Comparison of ENCODE assay signal across 18 mouse cellular contexts in the genomic region with DNA sequence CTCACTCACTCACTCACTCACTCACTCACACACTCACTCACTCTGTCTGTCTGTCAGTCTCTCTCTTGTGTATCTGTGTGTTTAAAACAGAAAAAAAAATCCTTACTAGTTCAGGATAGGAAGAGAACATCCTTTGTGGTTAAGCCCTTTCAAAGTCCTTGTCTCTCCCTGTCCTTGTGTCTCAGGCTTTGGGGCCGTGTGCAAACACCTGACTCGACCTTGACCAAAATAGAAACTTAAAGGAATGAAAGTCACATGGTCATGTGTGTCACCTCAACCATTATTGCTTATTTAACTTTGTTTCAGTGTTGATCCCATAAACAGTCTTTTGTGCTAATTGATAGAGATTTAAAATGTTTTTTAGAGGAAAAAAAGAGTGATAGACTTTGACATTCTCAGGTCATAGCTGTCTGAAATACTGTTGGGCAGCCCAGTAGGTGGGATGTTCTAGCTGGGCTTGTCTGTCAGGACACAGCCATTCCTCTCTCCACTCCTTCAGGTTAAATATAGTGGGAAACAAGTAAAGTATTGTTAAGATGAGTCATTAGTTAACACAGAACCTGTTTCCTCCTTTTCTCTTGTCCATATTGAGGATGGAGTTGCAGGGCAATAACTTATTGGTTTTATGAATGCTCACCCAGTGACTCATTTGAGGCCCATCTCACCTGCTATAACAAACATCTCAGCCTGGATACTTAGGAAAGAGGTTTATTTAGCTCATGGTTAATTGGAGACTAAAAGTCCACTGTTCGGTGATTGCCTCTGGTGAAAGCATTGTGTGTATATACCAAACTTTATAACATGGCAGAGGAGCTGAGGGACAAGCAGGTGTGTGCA. TPM values are rescaled to one million over a fixed set of nuclear protein-coding genes. Genes with fewer than 3 reads are reported as not detected.
DNase-seq lines count a peak whose midpoint lies in the region; ATAC-seq and TF ChIP-seq lines count a peak whose summit lies in the region.
"Had no signal": no experiment of that assay in that cellular context is flagged by ENCODE, and none has a peak within 500 bp of the region (broad histone marks: within the 10 kb centered on the region; RNA-seq: fewer than 3 reads in every experiment).

No protein-coding gene starts in this region.

- no peak for ATAC-seq in kidney, embryonic 16.5 days (ENCODE audit: low FRiP score, low TSS enrichment)
- no peak for ATAC-seq in heart, embryonic 14.5 days (ENCODE audit: insufficient number of reproducible peaks, insufficient read depth, low FRiP score, low read depth)
- peak; percentile 93 for ATAC-seq in intestine, postnatal 0 days
- no peak for ATAC-seq in megakaryocyte, adult 5-6 weeks (ENCODE audit: poor library complexity, severe bottlenecking)
- ATAC-seq: midbrain, embryonic 16.5 days had no signal

- H3K27me3 ChIP-seq in kidney, embryonic 16.5 days (ENCODE audit: insufficient read depth, low read length): no peaks in the 10 kb centered on the region
- H3K27me3 ChIP-seq in heart, embryonic 14.5 days (ENCODE audit: control insufficient read depth, insufficient read depth, low read length): no peaks in the 10 kb centered on the region
- no peaks in the 10 kb centered on the region for H3K27me3 ChIP-seq in intestine, postnatal 0 days (replicated peaks; ENCODE audit: control insufficient read depth, insufficient read depth, low read length)
- H3K27me3 ChIP-seq: neural tube, embryonic 13.5 days; stomach, embryonic 15.5 days had no signal

- WGBS in kidney, embryonic 16.5 days: 75% methylated on average over 3 of the region's 3 CpGs
- WGBS in heart, embryonic 14.5 days: 47% methylated on average over 3 of the region's 3 CpGs
- 43% methylated on average over 3 of the region's 3 CpGs for WGBS in intestine, postnatal 0 days

- H3K9me3 ChIP-seq in kidney, embryonic 16.5 days (ENCODE audit: low read length): no peaks in the 10 kb centered on the region
- H3K9me3 ChIP-seq in heart, embryonic 14.5 days (ENCODE audit: control insufficient read depth, low read length): no peaks in the 10 kb centered on the region
- no peaks in the 10 kb centered on the region for H3K9me3 ChIP-seq in intestine, postnatal 0 days (ENCODE audit: control insufficient read depth)
- H3K9me3 ChIP-seq: neural tube, embryonic 13.5 days; stomach, embryonic 15.5 days had no signal

- peak; percentile 10 for DNase-seq in adrenal gland, postnatal 36 days
- no peak for DNase-seq in adrenal gland, postnatal 4 days (ENCODE audit: low spot score in 2 of 2)
- DNase-seq in kidney, adult 9 months: peak; percentile 51
- DNase-seq in cerebellum, adult 9-11 months: no peak
- DNase-seq: B cell, adult 2 months; cerebellum, postnatal 10 days; gastrocnemius, postnatal 14 days; lung, adult 2 months; retina, postnatal 1 day had no signal

- peaks cover 3% of the 10 kb centered on the region; the same call in 1 of the 2 replicates for H3K4me1 ChIP-seq in kidney, embryonic 16.5 days (ENCODE audit: insufficient read depth, low read length)
- peaks cover 7 to 31% of the 10 kb centered on the region in 2 experiments; a peak in 3 of 4 replicates for H3K4me1 ChIP-seq in heart, embryonic 14.5 days (ENCODE audit: control insufficient read depth in 2 of 2, insufficient read depth in 2 of 2, low read length in 2 of 2)
- H3K4me1 ChIP-seq in intestine, postnatal 0 days (replicated peaks; ENCODE audit: control insufficient read depth, insufficient read depth, low read length): no peaks in the 10 kb centered on the region
- H3K4me1 ChIP-seq: stomach, embryonic 15.5 days had no signal

- H3K4me3 ChIP-seq in kidney, embryonic 16.5 days (ENCODE audit: low read length): no peak overlapping the region
- H3K4me3 ChIP-seq in heart, embryonic 14.5 days (ENCODE audit: control insufficient read depth in 1 of 2, insufficient read depth in 1 of 2, low read depth in 1 of 2, low read length in 2 of 2): no peak overlapping the region
- no peak overlapping the region for H3K4me3 ChIP-seq in intestine, postnatal 0 days (ENCODE audit: low read depth, low read length)
- H3K4me3 ChIP-seq: erythroblast, embryonic 14.5 days; neural tube, embryonic 13.5 days; stomach, embryonic 15.5 days had no signal

- TF ChIP-seq CTCF in intestine, postnatal 0 days (IDR thresholded peaks at IDR 0.05; ENCODE audit: low read depth): no peak

- H3K4me2 ChIP-seq in kidney, embryonic 16.5 days (replicated peaks; ENCODE audit: low read depth, low read length): no peak overlapping the region
- H3K4me2 ChIP-seq in heart, embryonic 14.5 days (ENCODE audit: low read length): no peak overlapping the region
- no peak overlapping the region for H3K4me2 ChIP-seq in intestine, postnatal 0 days (replicated peaks; ENCODE audit: low read depth)
- H3K4me2 ChIP-seq: neural tube, embryonic 13.5 days; stomach, embryonic 15.5 days had no signal

- no peak overlapping the region for H3K9ac ChIP-seq in kidney, embryonic 16.5 days (replicated peaks; ENCODE audit: low read length)
- no peak overlapping the region; the same call in 1 of the 2 replicates for H3K9ac ChIP-seq in heart, embryonic 14.5 days (ENCODE audit: low read length)
- no peak overlapping the region for H3K9ac ChIP-seq in intestine, postnatal 0 days (ENCODE audit: low read depth, low read length)
- H3K9ac ChIP-seq: neural tube, embryonic 13.5 days; stomach, embryonic 15.5 days had no signal

- no peak overlapping the region for H3K27ac ChIP-seq in kidney, embryonic 16.5 days (ENCODE audit: low read length)
- peak overlapping the region; percentile 32 to 57; a peak in 3 of 4 replicates for H3K27ac ChIP-seq in heart, embryonic 14.5 days (replicated peaks in 1 of 2; ENCODE audit: control insufficient read depth in 1 of 2, insufficient read depth in 1 of 2, low read depth in 2 of 2, low read length in 2 of 2)
- no peak overlapping the region for H3K27ac ChIP-seq in intestine, postnatal 0 days (ENCODE audit: low read depth, low read length)
- H3K27ac ChIP-seq: macrophage; neural tube, embryonic 13.5 days; stomach, embryonic 15.5 days had no signal

- H3K36me3 ChIP-seq in kidney, embryonic 16.5 days (ENCODE audit: insufficient read depth, low read length): peaks cover 12% of the 10 kb centered on the region
- peaks cover 30% of the 10 kb centered on the region for H3K36me3 ChIP-seq in heart, embryonic 14.5 days (ENCODE audit: control insufficient read depth, insufficient read depth, low read length)
- 0 out of 2 replicates have a peak, but pooled peaks cover 4% of the 10 kb centered on the region for H3K36me3 ChIP-seq in intestine, postnatal 0 days (ENCODE audit: control insufficient read depth, insufficient read depth)

RNA-seq across cellular contexts. Expression of a gene that starts 7.2 kb away (rescaled TPM):
- 100 to 1,000 TPM; 137 to 207 TPM for total RNA-seq in adrenal gland, postnatal 36 days (2021)
- total RNA-seq in adrenal gland, postnatal 4 days (2021): 100 to 1,000 TPM in 1 of 2 experiments, 10 to 100 TPM in 1; 79.8 to 111 TPM
- polyA plus RNA-seq in kidney, embryonic 16.5 days (2015; fragmentation: Nextera tagmentation; extraction: Ambion mirVana): 347 and 363 TPM in 2 replicates
- polyA plus RNA-seq in heart, embryonic 14.5 days (2014; fragmentation: Nextera tagmentation; extraction: Ambion mirVana): 317 and 327 TPM in 2 replicates
- 44.9 and 49.6 TPM in 2 replicates for polyA plus RNA-seq in intestine, postnatal 0 days (2015; fragmentation: Nextera tagmentation; extraction: Ambion mirVana)
- total RNA-seq in megakaryocyte, adult 5-6 weeks (2015): 43.5 and 48.2 TPM in 2 replicates
- 176 and 187 TPM in 2 replicates for total RNA-seq in megakaryocyte, adult 5-6 weeks (2017)

RNA-seq across cellular contexts. Expression of a gene that starts 37.8 kb away (rescaled TPM):
- 10 to 100 TPM; 53.3 to 57.5 TPM for total RNA-seq in adrenal gland, postnatal 36 days (2021)
- 10 to 100 TPM; 49.7 to 51.8 TPM for total RNA-seq in adrenal gland, postnatal 4 days (2021)
- 42.8 and 42.9 TPM in 2 replicates for polyA plus RNA-seq in kidney, embryonic 16.5 days (2015; fragmentation: Nextera tagmentation; extraction: Ambion mirVana)
- polyA plus RNA-seq in heart, embryonic 14.5 days (2014; fragmentation: Nextera tagmentation; extraction: Ambion mirVana): 31.6 and 32.5 TPM in 2 replicates
- polyA plus RNA-seq in intestine, postnatal 0 days (2015; fragmentation: Nextera tagmentation; extraction: Ambion mirVana): 13.5 and 15.4 TPM in 2 replicates
- total RNA-seq in megakaryocyte, adult 5-6 weeks (2015): 37.9 and 39.1 TPM in 2 replicates
- total RNA-seq in megakaryocyte, adult 5-6 weeks (2017): 11.5 and 14.6 TPM in 2 replicates

RNA-seq across cellular contexts. Expression of a gene that starts 54.0 kb away (rescaled TPM):
- total RNA-seq in adrenal gland, postnatal 36 days (2021): 10 to 100 TPM; 17.0 to 27.6 TPM
- total RNA-seq in adrenal gland, postnatal 4 days (2021): 10 to 100 TPM; 19.0 to 19.4 TPM
- 10.5 and 12.4 TPM in 2 replicates for polyA plus RNA-seq in kidney, embryonic 16.5 days (2015; fragmentation: Nextera tagmentation; extraction: Ambion mirVana)
- polyA plus RNA-seq in heart, embryonic 14.5 days (2014; fragmentation: Nextera tagmentation; extraction: Ambion mirVana): 13.8 and 15.2 TPM in 2 replicates
- polyA plus RNA-seq in intestine, postnatal 0 days (2015; fragmentation: Nextera tagmentation; extraction: Ambion mirVana): 18.8 and 19.2 TPM in 2 replicates
- 17.1 and 21.9 TPM in 2 replicates for total RNA-seq in megakaryocyte, adult 5-6 weeks (2015)
- 15.5 and 21.4 TPM in 2 replicates for total RNA-seq in megakaryocyte, adult 5-6 weeks (2017)

Comparison
In these comparisons a context has a peak if more than half of its experiments do, and no peak if none do; other contexts are left out.
1. DNase-seq: peak in adrenal gland, postnatal 36 days (2 of 2) and kidney, adult 9 months (single experiment); none in adrenal gland, postnatal 4 days (0 of 2) and cerebellum, adult 9-11 months (single experiment).
2. H3K27ac ChIP-seq: peak in heart, embryonic 14.5 days (2 of 2); none in kidney, embryonic 16.5 days (single experiment) and intestine, postnatal 0 days (single experiment).